ENCODE assay signal across 8 mouse cellular contexts in genomic region chrX:103356761-103357236, GRCm38 (mm10). TPM values are rescaled to one million over a fixed set of nuclear protein-coding genes. Genes with fewer than 3 reads are reported as not detected.
A peak's percentile ranks its signal among the peaks of the same experiment; 100 is the strongest.
DNase-seq lines count a peak whose midpoint lies in the region; ATAC-seq and TF ChIP-seq lines count a peak whose summit lies in the region.

No protein-coding gene starts in this region.

- peak overlapping the region; percentile 53 for H3K4me2 ChIP-seq in forebrain, postnatal 0 days (ENCODE audit: low read depth)

- no peak for TF ChIP-seq CTCF in bone marrow, adult 2 months (IDR thresholded peaks at IDR 0.05; ENCODE audit: control insufficient read depth, insufficient read depth, low read length)
- TF ChIP-seq CTCF in forebrain, postnatal 0 days (IDR thresholded peaks at IDR 0.05; ENCODE audit: low read depth): no peak
- no peak for TF ChIP-seq CTCF in olfactory bulb, adult 2 months (IDR thresholded peaks at IDR 0.05; ENCODE audit: insufficient read depth, low read depth, low read length)

- peaks cover 48% of the 10 kb centered on the region; the same call in 1 of the 2 replicates for H3K27me3 ChIP-seq in heart, embryonic 10.5 days (ENCODE audit: insufficient read depth, poor library complexity, severe bottlenecking)
- no peaks in the 10 kb centered on the region for H3K27me3 ChIP-seq in forebrain, postnatal 0 days (ENCODE audit: insufficient read depth, low read length)

- intact Hi-C loops in heart, postnatal 25 days (cut with DNase I): no loop called here
- intact Hi-C loops in left cerebral cortex, postnatal 4 days (cut with DNase I): no loop called here

- no peak for TF ChIP-seq POLR2A in bone marrow, adult 2 months (IDR thresholded peaks at IDR 0.05; ENCODE audit: borderline replicate concordance, control insufficient read depth, low read depth, low read length)
- no peak for TF ChIP-seq POLR2A in olfactory bulb, adult 2 months (IDR thresholded peaks at IDR 0.05; ENCODE audit: insufficient read depth, low read depth, low read length)

- ATAC-seq in forebrain, postnatal 0 days: peak; percentile 70

- DNase-seq in heart, embryonic 10.5 days (ENCODE audit: low spot score): no peak
- no peak for DNase-seq in heart, postnatal 25 days (ENCODE audit: low spot score)
- DNase-seq in A20 (ENCODE audit: low read depth, low spot score): peak; percentile 41
- DNase-seq in forebrain, postnatal 0 days: peak; percentile 49
- peak; percentile 30 for DNase-seq in left cerebral cortex, postnatal 4 days
- no peak for DNase-seq in spleen, postnatal 10 days (ENCODE audit: low spot score in 2 of 2)

- no peaks in the 10 kb centered on the region for H3K36me3 ChIP-seq in heart, embryonic 10.5 days
- no peaks in the 10 kb centered on the region for H3K36me3 ChIP-seq in forebrain, postnatal 0 days (ENCODE audit: insufficient read depth)

- no peaks in the 10 kb centered on the region for H3K4me1 ChIP-seq in heart, embryonic 10.5 days
- no peaks in the 10 kb centered on the region for H3K4me1 ChIP-seq in bone marrow, adult 2 months (ENCODE audit: control insufficient read depth, insufficient read depth, low read length)
- H3K4me1 ChIP-seq in forebrain, postnatal 0 days (ENCODE audit: insufficient read depth): no peaks in the 10 kb centered on the region
- no peaks in the 10 kb centered on the region for H3K4me1 ChIP-seq in olfactory bulb, adult 2 months (ENCODE audit: control insufficient read depth, insufficient read depth, low read length)

- H3K9ac ChIP-seq in forebrain, postnatal 0 days: peak overlapping the region; percentile 73

- peak overlapping the region; percentile 83 for H3K27ac ChIP-seq in heart, embryonic 10.5 days
- H3K27ac ChIP-seq in bone marrow, adult 2 months (ENCODE audit: control insufficient read depth, insufficient read depth, low read depth, low read length, poor library complexity): no peak overlapping the region
- peak overlapping the region; percentile 70 for H3K27ac ChIP-seq in forebrain, postnatal 0 days (ENCODE audit: low read depth, low read length)
- peak overlapping the region; percentile 72 for H3K27ac ChIP-seq in olfactory bulb, adult 2 months (ENCODE audit: insufficient read depth, low read depth, low read length)

- 14% methylated on average over 24 of the region's 24 CpGs for WGBS in heart, embryonic 10.5 days
- 7% methylated on average over 24 of the region's 24 CpGs for WGBS in bone marrow, adult 2 months
- WGBS in forebrain, postnatal 0 days: 17% methylated on average over 24 of the region's 24 CpGs
- 11% methylated on average over 24 of the region's 24 CpGs for WGBS in olfactory bulb, adult 2 months

- peak overlapping the region; percentile 67 for H3K4me3 ChIP-seq in heart, embryonic 10.5 days
- H3K4me3 ChIP-seq in bone marrow, adult 2 months (replicated peaks; ENCODE audit: control insufficient read depth, low read depth, low read length): peak overlapping the region; percentile 25
- peak overlapping the region; percentile 55 for H3K4me3 ChIP-seq in forebrain, postnatal 0 days (ENCODE audit: low read depth, low read length)
- peak overlapping the region; percentile 67 for H3K4me3 ChIP-seq in olfactory bulb, adult 2 months (ENCODE audit: insufficient read depth, low read depth, low read length)

- H3K9me3 ChIP-seq in heart, embryonic 10.5 days: no peaks in the 10 kb centered on the region
- H3K9me3 ChIP-seq in forebrain, postnatal 0 days (ENCODE audit: low read length): no peaks in the 10 kb centered on the region

RNA-seq across cellular contexts. Expression of gene Chic1, which starts 0.5 kb away (rescaled TPM):
- polyA plus RNA-seq in heart, embryonic 10.5 days (2016; fragmentation: Nextera tagmentation; extraction: Ambion mirVana): 3.1 and 3.4 TPM in 2 replicates
- total RNA-seq in heart, postnatal 25 days (2021): under 1 TPM; 0.57 to 0.70 TPM
- polyA plus RNA-seq in bone marrow, adult 2 months (2011; ENCODE audit: insufficient read depth, insufficient read length, low replicate concordance, missing spikeins): 0.41 and 0.55 TPM in 2 replicates
- 10.8 and 13.5 TPM in 2 replicates for total RNA-seq in forebrain, postnatal 0 days (2014; rRNA removed)
- polyA plus RNA-seq in forebrain, postnatal 0 days (2015; fragmentation: Nextera tagmentation; extraction: Ambion mirVana): 1.4 and 3.4 TPM in 2 replicates
- total RNA-seq in left cerebral cortex, postnatal 4 days (2021): 1 to 10 TPM; 7.5 to 9.2 TPM
- polyA plus RNA-seq in olfactory bulb, adult 2 months (2012; ENCODE audit: insufficient read depth, insufficient read length, low replicate concordance, missing spikeins): not detected in 2 replicates

RNA-seq across cellular contexts. Expression of gene Cdx4, which starts 35.6 kb away (rescaled TPM):
- polyA plus RNA-seq in heart, embryonic 10.5 days (2016; fragmentation: Nextera tagmentation; extraction: Ambion mirVana): not detected in 2 replicates
- total RNA-seq in heart, postnatal 25 days (2021): not detected
- polyA plus RNA-seq in bone marrow, adult 2 months (2011; ENCODE audit: insufficient read depth, insufficient read length, low replicate concordance, missing spikeins): not detected in 2 replicates
- not detected in 2 replicates for total RNA-seq in forebrain, postnatal 0 days (2014; rRNA removed)
- polyA plus RNA-seq in forebrain, postnatal 0 days (2015; fragmentation: Nextera tagmentation; extraction: Ambion mirVana): not detected in 2 replicates
- not detected for total RNA-seq in left cerebral cortex, postnatal 4 days (2021)
- polyA plus RNA-seq in olfactory bulb, adult 2 months (2012; ENCODE audit: insufficient read depth, insufficient read length, low replicate concordance, missing spikeins): not detected in 2 replicates

RNA-seq across cellular contexts. Expression of gene Tsx, which starts 57.5 kb away (rescaled TPM):
- polyA plus RNA-seq in heart, embryonic 10.5 days (2016; fragmentation: Nextera tagmentation; extraction: Ambion mirVana): not detected in 2 replicates
- total RNA-seq in heart, postnatal 25 days (2021): not detected
- not detected in 2 replicates for polyA plus RNA-seq in bone marrow, adult 2 months (2011; ENCODE audit: insufficient read depth, insufficient read length, low replicate concordance, missing spikeins)
- not detected in 2 replicates for total RNA-seq in forebrain, postnatal 0 days (2014; rRNA removed)
- 0.30 and 0.52 TPM in 2 replicates for polyA plus RNA-seq in forebrain, postnatal 0 days (2015; fragmentation: Nextera tagmentation; extraction: Ambion mirVana)
- total RNA-seq in left cerebral cortex, postnatal 4 days (2021): under 1 TPM in 1 of 2 experiments, not detected in 1; 0.60 TPM
- polyA plus RNA-seq in olfactory bulb, adult 2 months (2012; ENCODE audit: insufficient read depth, insufficient read length, low replicate concordance, missing spikeins): not detected in 2 replicates

Comparison
In these comparisons a context has a peak if more than half of its experiments do, and no peak if none do; other contexts are left out.
1. DNase-seq: peak in A20 (single experiment), forebrain, postnatal 0 days (single experiment) and left cerebral cortex, postnatal 4 days (single experiment); none in heart, embryonic 10.5 days (single experiment), heart, postnatal 25 days (single experiment) and spleen, postnatal 10 days (0 of 2).
2. Peak in every context shown above with its lines, with median percentiles within 50 percentile points of each other: H3K4me3 ChIP-seq.